Mouse (Mus musculus) lung, embryonic 14.5 days (tissue): ENCODE measurements at regions not wholly inside any gene's neighbourhood (a gene's known extent, or its start where the extent isn't known, plus 50 kb on each side); places are given as distances from the start of the nearest gene placed in this dataset.

Experiments used
- ATAC-seq: fragments of 200-750 bp; cut with Nextera tagmentation; 2 replicates; pipeline ENCODE4 v1.8.0; 2017; ENCODE audit warnings: mild to moderate bottlenecking, moderate TSS enrichment, moderate library complexity; ENCODE audit not compliant: insufficient read depth
- DNase-seq: peaks from one replicate; pipeline ENCODE4 v3.0.0-alpha.2; 2015
- H3K27ac ChIP-seq: fragments of 300-500 bp; sonication (generic); 2 replicates; pipeline ENCODE4 v1.5.1; 2014; ENCODE audit warnings: low read depth, mild to moderate bottlenecking, moderate library complexity
- H3K27me3 ChIP-seq: fragments of 300-500 bp; sonication (generic); 2 replicates; pipeline ENCODE4 v1.6.1; 2014; ENCODE audit warnings: low read length, control low read depth; ENCODE audit not compliant: insufficient read depth
- H3K36me3 ChIP-seq: fragments of 300-500 bp; sonication (generic); 2 replicates; pipeline ENCODE4 v1.6.1; 2014; ENCODE audit warnings: control low read depth; ENCODE audit not compliant: insufficient read depth
- H3K4me1 ChIP-seq: fragments of 300-500 bp; sonication (generic); 2 replicates; pipeline ENCODE4 v1.6.1; 2014; ENCODE audit warnings: antibody characterized with exemption, control low read depth; ENCODE audit not compliant: insufficient read depth
- H3K4me2 ChIP-seq: fragments of 300-500 bp; sonication (generic); 2 replicates; pipeline ENCODE4 v1.6.1; 2014; ENCODE audit warnings: mild to moderate bottlenecking
- H3K4me3 ChIP-seq: fragments of 300-500 bp; sonication (generic); 2 replicates; pipeline ENCODE4 v1.5.1; 2014; ENCODE audit warnings: low read depth, low read length
- H3K9ac ChIP-seq: fragments of 300-500 bp; sonication (generic); 2 replicates; pipeline ENCODE4 v1.6.1; 2014
- H3K9me3 ChIP-seq: fragments of 300-500 bp; sonication (generic); 2 replicates; pipeline ENCODE4 v1.6.1; 2016; ENCODE audit warnings: low read depth, low read length, control low read depth
- CTCF ChIP-seq: IDR thresholded peaks from 2 replicates; pipeline ENCODE4 v1.5.1; 2016; ENCODE audit warnings: antibody characterized with exemption, low read depth
- WGBS: fragments of 180-500 bp; shearing (Covaris S2); extraction: QIAGEN DNeasy Blood & Tissue Kit; methylation state at CpG from one replicate; pipeline ENCODE4 v1.1.7; 2014; 5-methylcytosine and 5-hydroxymethylcytosine counted together

DNA sequence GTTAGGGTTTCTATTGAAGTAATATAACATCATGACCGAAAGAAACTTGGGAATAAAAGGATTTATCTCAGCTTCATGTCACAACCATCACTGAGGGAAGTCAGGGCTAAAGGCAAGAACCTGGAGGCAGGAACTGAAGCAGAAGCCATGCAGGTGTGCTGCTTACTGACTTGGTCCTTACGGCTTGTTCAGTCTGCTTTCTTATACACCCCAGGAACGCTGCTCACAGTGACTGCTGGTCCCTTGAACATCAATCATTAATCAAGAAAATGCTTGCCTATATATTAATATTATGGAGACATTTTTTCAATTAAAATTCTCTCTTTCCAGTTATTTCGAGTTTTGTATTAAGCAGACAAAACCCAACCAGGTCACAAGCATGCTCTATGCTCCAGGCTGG is 58.5 kb upstream of the Armc2 start:
- Histone ChIP-seq H3K36me3 (no peaks in the 10 kb centered on the region), H3K4me2 (no peak overlapping the region), H3K9ac (no peak overlapping the region), H3K27ac (no peak overlapping the region), H3K4me1 (no peaks in the 10 kb centered on the region), H3K4me3 (no peak overlapping the region), H3K9me3 (no peaks in the 10 kb centered on the region), H3K27me3 (no peaks in the 10 kb centered on the region)
- DNase-seq = no peak
- no peak for TF ChIP-seq CTCF
- no peak for ATAC-seq
- WGBS = 78% methylated on average over 4 of the region's 4 CpGs

DNA sequence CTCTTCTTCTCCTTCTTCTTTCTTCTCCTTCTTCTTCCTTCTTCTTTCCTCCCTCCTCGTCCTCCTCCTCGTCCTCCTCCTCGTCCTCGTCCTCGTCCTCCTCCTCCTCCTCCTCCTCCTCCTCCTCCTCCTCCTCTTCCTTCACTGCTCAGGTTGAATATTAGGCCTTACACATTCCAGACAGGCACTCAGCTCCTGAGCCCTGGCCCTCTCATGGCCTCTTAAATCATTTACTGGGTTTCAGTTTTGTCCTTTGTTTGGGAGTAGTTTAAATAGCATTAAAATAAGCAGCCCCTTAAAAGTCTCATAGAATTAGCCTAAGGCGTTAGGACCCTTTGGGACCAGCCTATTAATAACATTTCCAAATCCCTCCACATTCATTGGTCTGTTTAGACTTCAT is 57.3 kb upstream of the Armc2 start:
- H3K4me3 ChIP-seq = no peak overlapping the region
- no peak for TF ChIP-seq CTCF
- no peak for ATAC-seq
- no peak overlapping the region for H3K9ac ChIP-seq
- H3K27ac ChIP-seq = no peak overlapping the region
- 77% methylated on average over 6 of the region's 6 CpGs for WGBS
- H3K36me3 ChIP-seq = no peaks in the 10 kb centered on the region
- no peaks in the 10 kb centered on the region for H3K9me3 ChIP-seq
- no peaks in the 10 kb centered on the region for H3K4me1 ChIP-seq
- DNase-seq = no peak
- H3K4me2 ChIP-seq = no peak overlapping the region
- no peaks in the 10 kb centered on the region for H3K27me3 ChIP-seq

DNA sequence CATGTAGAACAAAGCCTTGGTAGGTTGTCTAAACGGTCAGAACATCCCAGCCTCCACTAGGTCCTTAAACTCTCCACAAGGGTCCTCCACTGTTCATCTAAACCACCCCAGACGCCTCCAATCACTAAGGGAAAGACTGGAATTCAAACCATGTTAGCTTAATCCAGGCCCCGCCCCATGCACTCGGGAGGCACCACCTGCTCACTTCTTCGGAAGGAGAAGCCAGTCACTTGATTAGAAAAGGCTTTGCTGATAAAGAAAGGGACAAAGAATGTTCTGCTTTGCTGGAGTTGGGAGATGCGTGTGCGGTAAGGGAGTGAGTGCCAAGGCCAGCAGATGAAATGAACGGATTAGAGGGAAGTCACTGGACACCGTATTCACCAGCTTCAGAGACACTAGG is 54.5 kb upstream of the Armc2 start:
- Histone ChIP-seq H3K27ac (peak overlapping the region; percentile 59), H3K9me3 (no peaks in the 10 kb centered on the region), H3K4me2 (peak overlapping the region; percentile 36), H3K9ac (no peak overlapping the region), H3K4me1 (no peaks in the 10 kb centered on the region), H3K4me3 (peak overlapping the region; percentile 1; the same call in 1 of the 2 replicates), H3K36me3 (no peaks in the 10 kb centered on the region), H3K27me3 (no peaks in the 10 kb centered on the region)
- ATAC-seq (peak; percentile 62), DNase-seq (peak; percentile 70)
- TF ChIP-seq CTCF = no peak
- WGBS = 24% methylated on average over 9 of the region's 9 CpGs

DNA sequence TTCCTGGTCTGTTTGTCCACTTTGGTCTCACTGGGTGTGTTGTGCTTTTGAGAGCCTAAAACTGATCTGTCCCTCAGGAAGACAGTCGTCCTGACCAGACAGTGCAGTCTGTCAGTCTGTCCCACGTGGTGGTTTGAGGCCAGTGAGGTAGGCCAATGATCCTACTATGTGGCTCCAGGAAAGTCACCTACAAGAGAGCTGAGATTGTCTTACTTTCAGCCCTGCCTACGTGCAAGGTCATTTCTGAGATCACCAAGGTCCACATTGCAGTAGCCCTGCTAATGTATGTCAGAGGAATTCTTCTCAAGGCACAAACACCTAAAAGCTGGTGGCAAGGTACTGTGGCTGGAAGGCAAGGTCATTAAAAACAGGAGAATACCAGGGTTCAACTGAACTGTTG is 53.9 kb upstream of the Armc2 start:
- DNase-seq = no peak
- no peaks in the 10 kb centered on the region for H3K27me3 ChIP-seq
- no peak overlapping the region for H3K9ac ChIP-seq
- H3K27ac ChIP-seq = peak overlapping the region; percentile 66
- H3K4me3 ChIP-seq = no peak overlapping the region
- ATAC-seq = no peak; the same call in 1 of the 2 replicates
- TF ChIP-seq CTCF = no peak
- no peak overlapping the region for H3K4me2 ChIP-seq
- H3K36me3 ChIP-seq = no peaks in the 10 kb centered on the region
- H3K9me3 ChIP-seq = no peaks in the 10 kb centered on the region
- no peaks in the 10 kb centered on the region for H3K4me1 ChIP-seq
- 41% methylated on average over 3 of the region's 3 CpGs for WGBS

- Histone ChIP-seq H3K27ac (no peak overlapping the region), H3K27me3 (no peaks in the 10 kb centered on the region), H3K4me2 (no peak overlapping the region), H3K9me3 (no peaks in the 10 kb centered on the region), H3K4me3 (no peak overlapping the region), H3K4me1 (no peaks in the 10 kb centered on the region), H3K36me3 (no peaks in the 10 kb centered on the region), H3K9ac (no peak overlapping the region)
- ATAC-seq = no peak
- TF ChIP-seq CTCF = no peak
- DNase-seq = no peak
- 34% methylated on average over 8 of the region's 8 CpGs for WGBS
Measured at GRCm38 (mm10) chr10:42071404-42072024, 53.3 kb upstream of the Armc2 start.

GRCm38 (mm10) chr10:42070611-42071403 is 52.6 kb upstream of the Armc2 start:
- TF ChIP-seq CTCF = peak; percentile 71
- Histone ChIP-seq H3K4me2 (no peak overlapping the region), H3K4me3 (no peak overlapping the region), H3K36me3 (no peaks in the 10 kb centered on the region), H3K9ac (no peak overlapping the region), H3K4me1 (no peaks in the 10 kb centered on the region), H3K27me3 (no peaks in the 10 kb centered on the region), H3K27ac (no peak overlapping the region), H3K9me3 (no peaks in the 10 kb centered on the region)
- WGBS = 25% methylated on average over 10 of the region's 10 CpGs
- DNase-seq (peak; percentile 60), ATAC-seq (peak; percentile 46; the same call in 1 of the 2 replicates)

DNA sequence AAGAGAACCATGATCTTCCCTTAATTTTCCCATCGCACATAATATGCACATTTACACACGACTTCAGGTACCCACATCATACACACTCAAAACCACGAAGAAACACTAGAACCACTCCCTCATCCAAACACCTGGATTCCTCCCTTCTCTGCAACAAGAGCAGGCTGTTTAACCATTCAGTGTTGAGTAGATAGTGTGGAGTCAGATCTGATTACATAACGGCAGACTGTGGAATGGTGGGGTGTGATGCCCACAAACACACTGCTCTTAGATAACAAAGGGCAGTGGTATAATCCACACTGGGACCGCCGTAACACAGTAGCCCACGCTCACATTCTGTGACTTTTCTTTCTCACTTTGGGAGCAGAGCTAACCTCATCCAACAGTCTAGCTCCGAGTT is 51.5 kb upstream of the Armc2 start:
- no peak for ATAC-seq
- WGBS = 74% methylated on average over 8 of the region's 8 CpGs
- H3K9ac ChIP-seq = no peak overlapping the region
- H3K4me1 ChIP-seq = no peaks in the 10 kb centered on the region
- no peaks in the 10 kb centered on the region for H3K9me3 ChIP-seq
- H3K27me3 ChIP-seq = no peaks in the 10 kb centered on the region
- no peak overlapping the region for H3K4me3 ChIP-seq
- no peaks in the 10 kb centered on the region for H3K36me3 ChIP-seq
- H3K27ac ChIP-seq = no peak overlapping the region
- H3K4me2 ChIP-seq = no peak overlapping the region
- DNase-seq = no peak
- TF ChIP-seq CTCF = no peak
